24 mouse cellular contexts compared by ENCODE assay signal in the genomic region with DNA sequence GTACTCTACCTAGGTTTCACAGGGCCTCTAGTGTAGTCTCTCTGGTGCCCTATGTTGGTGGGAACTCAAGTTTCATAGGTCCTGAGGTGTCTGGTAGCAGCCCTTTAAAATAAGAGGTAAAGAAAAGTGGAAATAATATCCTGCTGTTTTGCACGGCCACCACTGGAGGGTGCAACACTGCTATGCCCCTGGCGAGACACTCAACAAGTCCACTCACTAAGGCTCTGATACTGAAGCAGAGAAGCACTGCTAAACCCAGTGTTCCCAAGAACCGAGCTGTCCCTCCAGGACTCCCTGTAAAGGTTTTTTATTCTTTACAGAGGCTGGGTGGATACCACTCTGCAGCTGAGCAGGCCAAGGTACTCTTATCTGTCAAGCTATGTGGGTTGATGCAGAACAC. TPM values are rescaled to one million over a fixed set of nuclear protein-coding genes. Genes with fewer than 3 reads are reported as not detected.
DNase-seq lines count a peak whose midpoint lies in the region; ATAC-seq and TF ChIP-seq lines count a peak whose summit lies in the region.
"Not testable (repeated sequence)": the region's sequence is repeated elsewhere in the genome, so short reads cannot be mapped to it uniquely, and the experiment has no call there.
"Had no signal": no experiment of that assay in that cellular context is flagged by ENCODE, and none has a peak within 500 bp of the region (broad histone marks: within the 10 kb centered on the region; RNA-seq: fewer than 3 reads in every experiment).

No protein-coding gene starts in this region.

- not testable (repeated sequence) for H3K79me2 ChIP-seq in liver, adult 2 months (ENCODE audit: control insufficient read depth, insufficient read depth, low read length)

- not testable (repeated sequence) for TF ChIP-seq EP300 in heart, postnatal 0 days (IDR thresholded peaks at IDR 0.05; ENCODE audit: low read depth)

- H3K9ac ChIP-seq in embryonic facial prominence, embryonic 11.5 days (replicated peaks; ENCODE audit: low read length); heart, postnatal 0 days (replicated peaks; ENCODE audit: low read depth, low read length); kidney, postnatal 0 days (ENCODE audit: low read depth, low read length); liver, adult 2 months (ENCODE audit: low read depth, low read length): not testable (repeated sequence)

- not testable (repeated sequence) for ATAC-seq in embryonic facial prominence, embryonic 11.5 days (replicated peaks; ENCODE audit: insufficient number of reproducible peaks, low FRiP score, low TSS enrichment, low read depth); heart, postnatal 0 days (ENCODE audit: insufficient read depth, low read depth); kidney, postnatal 0 days (replicated peaks; ENCODE audit: low FRiP score, low read depth)

- H3K4me2 ChIP-seq in embryonic facial prominence, embryonic 11.5 days (ENCODE audit: low read depth, low read length); heart, postnatal 0 days (ENCODE audit: low read depth, low read length); kidney, postnatal 0 days (ENCODE audit: low read length): not testable (repeated sequence)

- not testable (repeated sequence) for H3K36me3 ChIP-seq in embryonic facial prominence, embryonic 11.5 days (replicated peaks; ENCODE audit: control insufficient read depth, insufficient read depth, low read depth, low read length); heart, postnatal 0 days (replicated peaks; ENCODE audit: control insufficient read depth, insufficient read depth, low read length); kidney, postnatal 0 days (ENCODE audit: insufficient read depth, low read length); liver, adult 2 months (ENCODE audit: control insufficient read depth, insufficient read depth, low read length)

- not testable (repeated sequence) for H3K4me1 ChIP-seq in embryonic facial prominence, embryonic 11.5 days (ENCODE audit: control insufficient read depth, insufficient read depth, low read length); heart, postnatal 0 days (ENCODE audit: control insufficient read depth, insufficient read depth); kidney, postnatal 0 days (replicated peaks; ENCODE audit: insufficient read depth, low read length); liver, adult 2 months (ENCODE audit: control insufficient read depth, insufficient read depth, low read length)

- not testable (repeated sequence) for H3K4me3 ChIP-seq in embryonic facial prominence, embryonic 11.5 days (ENCODE audit: low read depth, low read length); heart, postnatal 0 days (ENCODE audit: low read depth, low read length); kidney, postnatal 0 days (replicated peaks; ENCODE audit: low read depth, low read length); liver, adult 2 months (ENCODE audit: insufficient read depth, low read depth, low read length)

- not testable (repeated sequence) for TF ChIP-seq POLR2A in liver, adult 2 months (IDR thresholded peaks at IDR 0.05; ENCODE audit: extremely low read depth, insufficient read depth, low read length)

- peak; percentile 37 for TF ChIP-seq CTCF in heart, postnatal 0 days (IDR thresholded peaks at IDR 0.05; ENCODE audit: low read depth)
- TF ChIP-seq CTCF in kidney, postnatal 0 days (IDR thresholded peaks at IDR 0.05; ENCODE audit: low read depth): peak; percentile 57
- TF ChIP-seq CTCF in liver, adult 2 months (IDR thresholded peaks at IDR 0.05; ENCODE audit: low read depth, low read length): peak; percentile 26; the same call in 1 of the 2 replicates

- peak; percentile 30 for DNase-seq in ES-CJ7 (ENCODE audit: low read depth, low spot score)
- peak; percentile 20 for DNase-seq in adrenal gland, postnatal 14 days
- peak; percentile 18 for DNase-seq in embryonic facial prominence, embryonic 11.5 days (ENCODE audit: low spot score)
- DNase-seq in heart, postnatal 0 days (ENCODE audit: low spot score); kidney, postnatal 0 days (ENCODE audit: low spot score); liver, adult 2 months (ENCODE audit: extremely low read depth, low read depth, low spot score): not testable (repeated sequence)
- peak; percentile 8 for DNase-seq in ovary, postnatal 14 days (ENCODE audit: low spot score)
- DNase-seq in yolk sac, embryonic 10.5 days (ENCODE audit: low spot score): peak; percentile 36

- not testable (repeated sequence) for H3K27me3 ChIP-seq in embryonic facial prominence, embryonic 11.5 days (ENCODE audit: control insufficient read depth, insufficient read depth, low read length); heart, postnatal 0 days (ENCODE audit: control insufficient read depth, insufficient read depth, low read length); kidney, postnatal 0 days (ENCODE audit: insufficient read depth, low read length); liver, adult 2 months (ENCODE audit: control insufficient read depth, insufficient read depth, low read length)

- WGBS in embryonic facial prominence, embryonic 11.5 days: 22% methylated on average over 3 of the region's 3 CpGs
- 23% methylated on average over 3 of the region's 3 CpGs for WGBS in heart, postnatal 0 days
- WGBS in kidney, postnatal 0 days: 25% methylated on average over 3 of the region's 3 CpGs
- 48% methylated on average over 3 of the region's 3 CpGs for WGBS in liver, adult 2 months

- H3K27ac ChIP-seq in embryonic facial prominence, embryonic 11.5 days (replicated peaks; ENCODE audit: low read depth, low read length); heart, postnatal 0 days (ENCODE audit: low read depth); kidney, postnatal 0 days; liver, adult 2 months (replicated peaks; ENCODE audit: insufficient read depth, low read depth, low read length): not testable (repeated sequence)

- H3K9me3 ChIP-seq in embryonic facial prominence, embryonic 11.5 days (replicated peaks; ENCODE audit: control insufficient read depth, low read length); heart, postnatal 0 days (replicated peaks; ENCODE audit: control insufficient read depth, low read length); kidney, postnatal 0 days (replicated peaks; ENCODE audit: low read length): not testable (repeated sequence)

RNA-seq across cellular contexts. Expression of a gene that starts 43.7 kb away (rescaled TPM):
- total RNA-seq in adrenal gland, postnatal 14 days (2021): not detected in 2 replicates
- not detected in 2 replicates for polyA plus RNA-seq in embryonic facial prominence, embryonic 11.5 days (2014; fragmentation: Nextera tagmentation; extraction: Ambion mirVana)
- total RNA-seq in heart, postnatal 0 days (2014; rRNA removed; ENCODE audit: low replicate concordance): not detected in 2 replicates
- not detected in 2 replicates for polyA plus RNA-seq in heart, postnatal 0 days (2015; fragmentation: Nextera tagmentation; extraction: Ambion mirVana)
- not detected in 2 replicates for polyA plus RNA-seq in kidney, postnatal 0 days (2015; fragmentation: Nextera tagmentation; extraction: Ambion mirVana)
- total RNA-seq in liver, adult 2 months (2014; rRNA removed): not detected in 2 replicates
- not detected in 2 replicates for polyA plus RNA-seq in liver, adult 2 months (2012; rRNA removed)
- total RNA-seq: adrenal gland, postnatal 25 days; gastrocnemius, postnatal 25 days; heart, postnatal 14 days; layer of hippocampus, adult 18-20 months; layer of hippocampus, postnatal 36 days; left cerebral cortex, postnatal 25 days had no signal
- polyA plus RNA-seq: activated CD4-positive, CD25-positive, alpha-beta regulatory T cell, adult 4 months; embryonic facial prominence, embryonic 12.5 days; forebrain, embryonic 14.5 days; hindbrain, embryonic 13.5 days; intestine, embryonic 15.5 days; kidney, embryonic 15.5 days; limb, embryonic 15.5 days; lung, adult 2 months; macrophage; midbrain, embryonic 10.5 days had no signal
